Mouse (Mus musculus): ENCODE measurements around the gene Odf3. TPM values are rescaled to one million over a fixed set of nuclear protein-coding genes. Genes with fewer than 3 reads are reported as not detected.

Gene Odf3
- polyA plus RNA-seq, 1 experiment from 2014 or later = not detected

GRCm38 (mm10) chr7:140831447-140831846, 16.2 kb upstream of the Odf3 start:
- WGBS = 40% methylated on average over 6 of the region's 6 CpGs
- ATAC-seq = no peak
- Histone ChIP-seq H3K4me2 (replicated peaks; ENCODE audit: low read depth) (no peak overlapping the region), H3K4me1 (replicated peaks; ENCODE audit: control insufficient read depth, insufficient read depth, low read length) (0 out of 2 replicates have a peak, but pooled peaks cover 3% of the 10 kb centered on the region), H3K4me3 (ENCODE audit: low read depth, low read length) (no peak overlapping the region), H3K27me3 (replicated peaks; ENCODE audit: control insufficient read depth, insufficient read depth, low read length) (no peaks in the 10 kb centered on the region), H3K9me3 (ENCODE audit: control insufficient read depth) (no peaks in the 10 kb centered on the region), H3K9ac (ENCODE audit: low read depth, low read length) (no peak overlapping the region), H3K27ac (ENCODE audit: low read depth, low read length) (no peak overlapping the region), H3K36me3 (ENCODE audit: control insufficient read depth, insufficient read depth) (no peaks in the 10 kb centered on the region)
- TF ChIP-seq CTCF (IDR thresholded peaks at IDR 0.05; ENCODE audit: low read depth) = no peak

GRCm38 (mm10) chr7:140833341-140833740, 14.3 kb upstream of the Odf3 start:
- no peaks in the 10 kb centered on the region for H3K27me3 ChIP-seq (replicated peaks; ENCODE audit: control insufficient read depth, insufficient read depth, low read length)
- no peaks in the 10 kb centered on the region for H3K9me3 ChIP-seq (ENCODE audit: control insufficient read depth)
- TF ChIP-seq CTCF (IDR thresholded peaks at IDR 0.05; ENCODE audit: low read depth) = no peak
- no peak overlapping the region for H3K4me2 ChIP-seq (replicated peaks; ENCODE audit: low read depth)
- no peak overlapping the region for H3K27ac ChIP-seq (ENCODE audit: low read depth, low read length)
- H3K4me1 ChIP-seq (replicated peaks; ENCODE audit: control insufficient read depth, insufficient read depth, low read length) = 0 out of 2 replicates have a peak, but pooled peaks cover 3% of the 10 kb centered on the region
- no peaks in the 10 kb centered on the region for H3K36me3 ChIP-seq (ENCODE audit: control insufficient read depth, insufficient read depth)
- ATAC-seq = no peak
- 83% methylated on average over 4 of the region's 4 CpGs for WGBS
- H3K9ac ChIP-seq (ENCODE audit: low read depth, low read length) = no peak overlapping the region
- no peak overlapping the region for H3K4me3 ChIP-seq (ENCODE audit: low read depth, low read length)

- Histone ChIP-seq H3K4me1 (replicated peaks; ENCODE audit: control insufficient read depth, insufficient read depth, low read length) (0 out of 2 replicates have a peak, but pooled peaks cover 3% of the 10 kb centered on the region), H3K9ac (ENCODE audit: low read depth, low read length) (no peak within 1 kb of the TSS), H3K4me3 (ENCODE audit: low read depth, low read length) (peak within 1 kb of the TSS; percentile 13; the same call in 1 of the 2 replicates), H3K4me2 (replicated peaks; ENCODE audit: low read depth) (peak within 1 kb of the TSS; percentile 51), H3K36me3 (ENCODE audit: control insufficient read depth, insufficient read depth) (no peaks in the 10 kb centered on the region), H3K9me3 (ENCODE audit: control insufficient read depth) (no peaks in the 10 kb centered on the region), H3K27ac (ENCODE audit: low read depth, low read length) (peak within 1 kb of the TSS; percentile 41; the same call in 1 of the 2 replicates), H3K27me3 (replicated peaks; ENCODE audit: control insufficient read depth, insufficient read depth, low read length) (no peaks in the 10 kb centered on the region)
- TF ChIP-seq CTCF (IDR thresholded peaks at IDR 0.05; ENCODE audit: low read depth) = no peak
- ATAC-seq = peak; percentile 81
- 28% methylated on average over 20 of the region's 20 CpGs for WGBS
Measured at GRCm38 (mm10) chr7:140834968-140835757, 12.4 kb upstream of the Odf3 start, which contains the start of gene Urah. Gene Urah, plus strand, starts transcription at chr7:140835018.

GRCm38 (mm10) chr7:140835758-140836087, 11.9 kb upstream of the Odf3 start:
- Histone ChIP-seq H3K4me2 (replicated peaks; ENCODE audit: low read depth) (peak overlapping the region; percentile 51), H3K9ac (ENCODE audit: low read depth, low read length) (no peak overlapping the region), H3K4me1 (replicated peaks; ENCODE audit: control insufficient read depth, insufficient read depth, low read length) (0 out of 2 replicates have a peak, but pooled peaks cover 3% of the 10 kb centered on the region), H3K27ac (ENCODE audit: low read depth, low read length) (no peak overlapping the region), H3K4me3 (ENCODE audit: low read depth, low read length) (no peak overlapping the region), H3K9me3 (ENCODE audit: control insufficient read depth) (no peaks in the 10 kb centered on the region), H3K27me3 (replicated peaks; ENCODE audit: control insufficient read depth, insufficient read depth, low read length) (no peaks in the 10 kb centered on the region), H3K36me3 (ENCODE audit: control insufficient read depth, insufficient read depth) (no peaks in the 10 kb centered on the region)
- 37% methylated on average over 2 of the region's 2 CpGs for WGBS
- ATAC-seq = peak; percentile 34
- 0 out of 2 replicates have a peak, but pooled peaks have one; percentile 14 for TF ChIP-seq CTCF (IDR thresholded peaks at IDR 0.05; ENCODE audit: low read depth)

- H3K9ac ChIP-seq (ENCODE audit: low read depth, low read length) = no peak overlapping the region
- H3K4me2 ChIP-seq (replicated peaks; ENCODE audit: low read depth) = no peak overlapping the region
- 84% methylated on average over 9 of the region's 9 CpGs for WGBS
- no peak for TF ChIP-seq CTCF (IDR thresholded peaks at IDR 0.05; ENCODE audit: low read depth)
- no peak overlapping the region for H3K4me3 ChIP-seq (ENCODE audit: low read depth, low read length)
- H3K9me3 ChIP-seq (ENCODE audit: control insufficient read depth) = no peaks in the 10 kb centered on the region
- no peak for ATAC-seq
- H3K4me1 ChIP-seq (replicated peaks; ENCODE audit: control insufficient read depth, insufficient read depth, low read length) = 0 out of 2 replicates have a peak, but pooled peaks cover 3% of the 10 kb centered on the region
- H3K27ac ChIP-seq (ENCODE audit: low read depth, low read length) = no peak overlapping the region
- no peaks in the 10 kb centered on the region for H3K36me3 ChIP-seq (ENCODE audit: control insufficient read depth, insufficient read depth)
- H3K27me3 ChIP-seq (replicated peaks; ENCODE audit: control insufficient read depth, insufficient read depth, low read length) = no peaks in the 10 kb centered on the region
Measured at GRCm38 (mm10) chr7:140836243-140837115, 11.1 kb upstream of the Odf3 start.

GRCm38 (mm10) chr7:140839556-140839955, 8.0 kb upstream of the Odf3 start:
- no peak for ATAC-seq
- Histone ChIP-seq H3K27ac (ENCODE audit: low read depth, low read length) (no peak overlapping the region), H3K4me3 (ENCODE audit: low read depth, low read length) (no peak overlapping the region), H3K4me1 (replicated peaks; ENCODE audit: control insufficient read depth, insufficient read depth, low read length) (0 out of 2 replicates have a peak, but pooled peaks cover 3% of the 10 kb centered on the region), H3K9ac (ENCODE audit: low read depth, low read length) (no peak overlapping the region), H3K9me3 (ENCODE audit: control insufficient read depth) (no peaks in the 10 kb centered on the region), H3K4me2 (replicated peaks; ENCODE audit: low read depth) (no peak overlapping the region), H3K27me3 (replicated peaks; ENCODE audit: control insufficient read depth, insufficient read depth, low read length) (no peaks in the 10 kb centered on the region), H3K36me3 (ENCODE audit: control insufficient read depth, insufficient read depth) (no peaks in the 10 kb centered on the region)
- TF ChIP-seq CTCF (IDR thresholded peaks at IDR 0.05; ENCODE audit: low read depth) = no peak
- WGBS = 62% methylated on average over 5 of the region's 5 CpGs
